Mouse (Mus musculus) midbrain, embryonic 11.5 days (tissue): ENCODE data around the gene Foxp4. TPM values are rescaled to one million over a fixed set of nuclear protein-coding genes. Genes with fewer than 3 reads are reported as not detected.

ENCODE experiments used
- ATAC-seq: fragments of 200-750 bp; cut with Nextera tagmentation; 2 replicates; pipeline ENCODE4 v1.8.0; 2017; ENCODE audit warnings: moderate TSS enrichment, moderate library complexity; ENCODE audit not compliant: low FRiP score
- DNase-seq: peaks from one replicate; pipeline ENCODE4 v3.0.0; 2015; ENCODE audit warnings: low spot score; ENCODE audit errors: missing footprints
- H3K27ac ChIP-seq: fragments of 300-500 bp; sonication (generic); 2 replicates; pipeline ENCODE4 v1.5.1; 2014; ENCODE audit warnings: low read depth, low read length
- H3K27me3 ChIP-seq: fragments of 300-500 bp; sonication (generic); 2 replicates; pipeline ENCODE4 v1.6.1; 2014; ENCODE audit warnings: mild to moderate bottlenecking, low read length, moderate library complexity, mixed read lengths; ENCODE audit not compliant: control insufficient read depth, insufficient read depth
- H3K36me3 ChIP-seq: fragments of 300-500 bp; sonication (generic); 2 replicates; pipeline ENCODE4 v1.6.1; 2014; ENCODE audit warnings: mild to moderate bottlenecking, low read length, moderate library complexity, mixed read lengths; ENCODE audit not compliant: control insufficient read depth, insufficient read depth
- H3K4me1 ChIP-seq: fragments of 300-500 bp; sonication (generic); 2 replicates; pipeline ENCODE4 v1.6.1; 2014; ENCODE audit warnings: low read length; ENCODE audit not compliant: control insufficient read depth, insufficient read depth
- H3K4me2 ChIP-seq: fragments of 300-500 bp; sonication (generic); 2 replicates; pipeline ENCODE4 v1.6.1; 2014; ENCODE audit warnings: mild to moderate bottlenecking, moderate library complexity
- H3K4me3 ChIP-seq: fragments of 300-500 bp; sonication (generic); 2 replicates; pipeline ENCODE4 v1.5.1; 2014; ENCODE audit warnings: low read depth, low read length
- H3K9ac ChIP-seq: fragments of 300-500 bp; sonication (generic); 2 replicates; pipeline ENCODE4 v1.6.1; 2014; ENCODE audit warnings: low read length
- H3K9me3 ChIP-seq: fragments of 300-500 bp; sonication (generic); 2 replicates; pipeline ENCODE4 v1.6.1; 2016; ENCODE audit warnings: low read length; ENCODE audit not compliant: control insufficient read depth
- WGBS: fragments of 180-500 bp; shearing (Covaris S2); extraction: QIAGEN DNeasy Blood & Tissue Kit; methylation state at CpG from one replicate; pipeline ENCODE4 v1.1.7; 2014; 5-methylcytosine and 5-hydroxymethylcytosine counted together
- polyA plus RNA-seq: library from polyadenylated mRNA; unstranded; fragments of >200 nt; fragmentation: Nextera tagmentation; extraction: Ambion mirVana; gene quantifications from 2 replicates; pipeline ENCODE4 v1.2.1, GENCODE M21; 2014

The Foxp4 gene
- polyA plus RNA-seq, 1 experiment from 2014 or later, result 27.5 TPM

DNA sequence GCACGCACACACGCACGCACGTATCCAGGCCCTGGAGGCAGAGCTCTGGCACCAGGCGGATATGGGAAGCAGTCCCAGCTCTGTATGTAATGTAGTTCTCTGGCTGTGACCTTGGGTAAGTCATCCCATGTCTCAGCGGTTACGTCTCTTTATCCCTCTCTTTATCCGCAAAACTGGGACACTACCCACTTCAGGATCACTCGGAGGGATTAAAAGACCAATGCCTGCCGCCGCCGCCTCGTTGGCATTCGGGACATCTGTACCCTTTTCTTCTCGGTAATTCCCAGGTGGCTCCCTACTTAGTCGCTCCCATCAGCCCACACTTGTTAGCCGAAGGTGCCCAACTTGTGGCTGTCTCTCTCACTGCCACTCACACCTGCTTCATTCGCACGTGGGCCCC is 35.2 kb downstream of the Foxp4 start:
- H3K27me3 ChIP-seq, result no peaks in the 10 kb centered on the region
- H3K36me3 ChIP-seq, result peaks cover 3% of the 10 kb centered on the region
- H3K27ac ChIP-seq, result peak overlapping the region; percentile 53
- peak; percentile 89 for DNase-seq
- peaks cover 51% of the 10 kb centered on the region for H3K4me1 ChIP-seq
- no peak for ATAC-seq
- H3K9ac ChIP-seq, result no peak overlapping the region
- no peak overlapping the region for H3K4me3 ChIP-seq
- H3K9me3 ChIP-seq, result no peaks in the 10 kb centered on the region
- WGBS, result 21% methylated on average over 19 of the region's 19 CpGs
- no peak overlapping the region for H3K4me2 ChIP-seq

DNA sequence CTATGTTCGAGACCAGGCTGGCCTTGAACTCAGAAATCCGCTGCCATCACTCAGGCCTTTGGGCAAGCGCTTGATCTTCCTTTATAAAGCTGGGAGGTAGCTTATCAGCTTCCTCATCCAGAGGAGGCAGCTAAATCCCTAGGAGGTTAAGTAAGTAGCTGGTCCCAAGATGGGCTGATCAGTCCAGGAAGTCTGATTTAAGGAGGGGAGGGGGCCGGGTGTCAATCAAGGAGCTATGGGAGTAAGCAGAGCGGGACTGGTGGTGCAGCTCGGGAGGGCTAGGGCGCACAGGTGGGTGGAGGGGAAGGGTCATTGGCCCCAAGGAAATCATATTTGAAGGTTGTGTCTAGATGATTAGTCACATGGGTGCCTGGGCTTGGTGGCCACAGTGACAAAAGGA is 35.8 kb downstream of the Foxp4 start:
- no peaks in the 10 kb centered on the region for H3K36me3 ChIP-seq
- no peak overlapping the region for H3K4me2 ChIP-seq
- H3K4me1 ChIP-seq, result peaks cover 51% of the 10 kb centered on the region
- ATAC-seq (no peak), DNase-seq (no peak)
- WGBS, result 62% methylated on average over 7 of the region's 7 CpGs
- H3K4me3 ChIP-seq, result no peak overlapping the region
- H3K9me3 ChIP-seq, result no peaks in the 10 kb centered on the region
- H3K27me3 ChIP-seq, result no peaks in the 10 kb centered on the region
- H3K9ac ChIP-seq, result no peak overlapping the region
- H3K27ac ChIP-seq, result no peak overlapping the region

DNA sequence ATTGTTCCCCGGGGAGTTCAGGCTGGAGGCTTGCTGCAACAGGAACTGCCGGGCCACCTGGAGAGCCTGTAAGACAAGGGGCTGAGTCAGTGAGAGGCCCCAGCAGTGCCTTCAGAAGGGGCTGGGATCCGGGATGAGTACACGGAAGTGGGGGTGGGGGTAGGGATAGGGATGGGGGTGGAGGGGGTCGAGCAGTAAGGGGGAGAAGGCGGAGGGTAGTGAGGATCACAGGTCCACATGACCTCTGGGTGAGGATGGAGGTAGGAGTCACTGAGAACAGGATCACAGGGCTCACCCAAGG is 36.3 kb downstream of the Foxp4 start:
- no peaks in the 10 kb centered on the region for H3K27me3 ChIP-seq
- ATAC-seq, result no peak; the same call in 1 of the 2 replicates
- peaks cover 51% of the 10 kb centered on the region for H3K4me1 ChIP-seq
- H3K9me3 ChIP-seq, result no peaks in the 10 kb centered on the region
- H3K4me2 ChIP-seq, result peak overlapping the region; percentile 24; the same call in 1 of the 2 replicates
- no peaks in the 10 kb centered on the region for H3K36me3 ChIP-seq
- DNase-seq, result no peak
- H3K4me3 ChIP-seq, result no peak overlapping the region
- H3K27ac ChIP-seq, result peak overlapping the region; percentile 80
- peak overlapping the region; percentile 24; the same call in 1 of the 2 replicates for H3K9ac ChIP-seq
- WGBS, result 10% methylated on average over 6 of the region's 6 CpGs

DNA sequence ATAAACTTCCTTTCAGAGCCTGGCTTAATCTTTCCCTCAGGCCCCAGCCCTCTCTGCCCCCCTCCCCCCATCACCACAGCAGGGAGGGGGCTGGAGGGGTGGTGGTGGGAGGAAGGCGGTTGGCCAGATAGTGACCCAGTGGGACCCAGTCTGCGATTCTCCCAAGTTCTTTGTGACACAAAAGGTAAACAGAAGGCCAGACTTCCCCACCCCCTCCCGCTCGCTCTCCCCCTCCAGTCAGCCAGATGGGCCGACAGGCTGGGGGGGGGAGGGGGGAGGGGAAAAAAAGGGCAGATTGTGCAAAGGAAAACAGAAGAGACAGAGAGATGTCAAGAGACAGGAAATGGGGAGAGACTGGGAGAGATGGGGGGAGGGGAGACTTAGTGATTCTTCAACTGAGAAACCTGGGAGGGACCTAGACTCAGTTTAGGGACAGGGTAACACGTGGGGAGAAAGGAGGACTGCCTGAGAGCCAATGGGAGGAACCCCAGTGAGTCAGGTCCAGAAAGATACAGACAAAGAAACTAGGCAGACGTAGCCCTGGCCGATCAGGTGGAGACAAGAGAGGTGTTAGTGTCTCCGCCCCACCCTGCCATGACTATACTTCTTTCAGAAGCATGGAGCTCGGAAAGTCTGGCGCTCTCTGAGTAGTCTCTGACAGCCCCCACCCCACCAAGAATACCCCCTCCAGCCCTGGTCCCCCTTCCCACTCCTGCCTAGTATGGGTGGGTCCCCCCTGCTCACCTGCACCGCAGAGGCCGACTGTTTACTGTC is 36.9 kb downstream of the Foxp4 start:
- WGBS, result 9% methylated on average over 13 of the region's 13 CpGs
- H3K27ac ChIP-seq, result peak overlapping the region; percentile 80
- no peaks in the 10 kb centered on the region for H3K36me3 ChIP-seq
- DNase-seq (peak; percentile 95), ATAC-seq (peak; percentile 79)
- H3K4me2 ChIP-seq, result peak overlapping the region; percentile 24; the same call in 1 of the 2 replicates
- peaks cover 55% of the 10 kb centered on the region for H3K4me1 ChIP-seq
- no peaks in the 10 kb centered on the region for H3K9me3 ChIP-seq
- H3K9ac ChIP-seq, result peak overlapping the region; percentile 24; the same call in 1 of the 2 replicates
- no peaks in the 10 kb centered on the region for H3K27me3 ChIP-seq
- no peak overlapping the region for H3K4me3 ChIP-seq

DNA sequence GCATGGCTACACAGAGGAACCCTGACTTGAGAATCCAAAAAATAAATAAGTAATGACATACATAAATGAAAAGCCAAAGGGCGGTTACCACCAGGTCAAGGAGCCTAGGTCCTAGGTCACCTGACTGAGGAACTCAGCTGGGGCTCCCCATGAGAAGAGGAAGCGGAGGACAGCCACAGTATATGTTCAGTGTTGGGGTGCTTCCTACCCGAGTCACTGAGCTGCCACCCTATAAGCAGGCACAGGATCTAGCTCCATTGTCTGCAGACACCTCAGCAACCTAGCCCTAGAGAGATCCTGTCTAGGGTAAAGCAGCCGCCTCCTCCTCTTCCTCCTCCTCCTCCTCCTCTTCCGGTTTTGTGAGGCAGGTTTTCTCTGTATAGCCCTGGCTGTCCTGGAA is 41.3 kb downstream of the Foxp4 start:
- H3K27ac ChIP-seq, result no peak overlapping the region
- 88% methylated on average over 5 of the region's 5 CpGs for WGBS
- peaks cover 3% of the 10 kb centered on the region for H3K36me3 ChIP-seq
- DNase-seq, result no peak
- no peak for ATAC-seq
- no peaks in the 10 kb centered on the region for H3K9me3 ChIP-seq
- H3K4me2 ChIP-seq, result no peak overlapping the region
- no peaks in the 10 kb centered on the region for H3K27me3 ChIP-seq
- no peak overlapping the region for H3K9ac ChIP-seq
- H3K4me3 ChIP-seq, result no peak overlapping the region
- peaks cover 69% of the 10 kb centered on the region for H3K4me1 ChIP-seq

- DNase-seq (no peak), ATAC-seq (no peak)
- Histone ChIP-seq H3K9me3 (no peaks in the 10 kb centered on the region), H3K9ac (no peak overlapping the region), H3K4me3 (no peak overlapping the region), H3K4me1 (peaks cover 69% of the 10 kb centered on the region), H3K36me3 (peaks cover 3% of the 10 kb centered on the region), H3K27me3 (no peaks in the 10 kb centered on the region), H3K4me2 (no peak overlapping the region), H3K27ac (no peak overlapping the region)
- WGBS, result 55% methylated on average over 13 of the region's 13 CpGs
These were observed 43.1 kb downstream of the Foxp4 start for GRCm38 (mm10) chr17:47881330-47881729.

- H3K4me1 ChIP-seq, result peaks cover 68% of the 10 kb centered on the region
- H3K9ac ChIP-seq, result peak overlapping the region; percentile 46
- H3K27ac ChIP-seq, result no peak overlapping the region; the same call in 1 of the 2 replicates
- no peaks in the 10 kb centered on the region for H3K27me3 ChIP-seq
- ATAC-seq (0 out of 2 replicates have a peak, but pooled peaks have one; percentile 4), DNase-seq (peak; percentile 89)
- H3K36me3 ChIP-seq, result peaks cover 10% of the 10 kb centered on the region
- no peak overlapping the region for H3K4me3 ChIP-seq
- 25% methylated on average over 3 of the region's 3 CpGs for WGBS
- H3K9me3 ChIP-seq, result no peaks in the 10 kb centered on the region
- H3K4me2 ChIP-seq, result peak overlapping the region; percentile 24
These were observed 45.2 kb downstream of the Foxp4 start for GRCm38 (mm10) chr17:47879207-47879606.

DNA sequence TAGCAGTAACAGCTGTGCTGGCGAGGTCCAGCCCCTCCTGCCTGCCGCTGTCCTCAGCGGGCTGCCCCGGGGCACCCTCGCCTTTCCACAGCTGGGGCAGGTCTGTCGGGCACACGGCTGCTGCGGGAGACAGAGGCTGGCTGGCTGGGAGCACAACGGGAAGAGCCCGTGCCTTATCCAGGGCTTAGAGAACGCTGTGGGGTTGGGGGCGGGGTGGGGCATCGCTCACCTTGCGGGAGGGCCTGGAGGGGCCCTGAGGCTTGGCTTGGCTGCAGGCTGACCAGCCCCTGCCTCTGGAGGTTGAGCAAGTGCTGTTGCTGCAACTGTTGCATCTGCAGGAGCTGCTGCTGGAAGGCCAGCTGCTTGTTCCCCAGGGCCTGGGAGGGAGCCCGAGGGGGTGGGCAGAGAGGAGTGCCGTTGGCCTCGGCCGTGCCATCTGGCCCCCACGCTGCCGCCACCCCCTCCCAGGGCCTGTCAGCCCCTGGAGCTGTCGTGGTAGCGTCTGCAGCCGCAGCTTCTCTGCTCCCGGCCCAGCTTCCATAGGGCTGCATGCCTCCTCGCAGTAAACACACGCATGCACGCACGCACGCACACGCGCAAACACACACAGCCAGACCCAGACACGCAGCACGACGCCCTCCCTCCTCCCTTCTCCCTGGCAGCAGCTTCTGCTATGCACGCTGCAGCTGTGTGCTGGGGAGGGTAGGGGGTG is 45.9 kb downstream of the Foxp4 start:
- Histone ChIP-seq H3K27me3 (no peaks in the 10 kb centered on the region), H3K36me3 (peaks cover 10% of the 10 kb centered on the region), H3K4me3 (no peak overlapping the region), H3K9ac (peak overlapping the region; percentile 46), H3K4me1 (peaks cover 72% of the 10 kb centered on the region), H3K27ac (peak overlapping the region; percentile 80), H3K9me3 (no peaks in the 10 kb centered on the region), H3K4me2 (peak overlapping the region; percentile 24)
- 10% methylated on average over 34 of the region's 35 CpGs for WGBS
- DNase-seq, result peak; percentile 92
- ATAC-seq, result peak; percentile 27

DNA sequence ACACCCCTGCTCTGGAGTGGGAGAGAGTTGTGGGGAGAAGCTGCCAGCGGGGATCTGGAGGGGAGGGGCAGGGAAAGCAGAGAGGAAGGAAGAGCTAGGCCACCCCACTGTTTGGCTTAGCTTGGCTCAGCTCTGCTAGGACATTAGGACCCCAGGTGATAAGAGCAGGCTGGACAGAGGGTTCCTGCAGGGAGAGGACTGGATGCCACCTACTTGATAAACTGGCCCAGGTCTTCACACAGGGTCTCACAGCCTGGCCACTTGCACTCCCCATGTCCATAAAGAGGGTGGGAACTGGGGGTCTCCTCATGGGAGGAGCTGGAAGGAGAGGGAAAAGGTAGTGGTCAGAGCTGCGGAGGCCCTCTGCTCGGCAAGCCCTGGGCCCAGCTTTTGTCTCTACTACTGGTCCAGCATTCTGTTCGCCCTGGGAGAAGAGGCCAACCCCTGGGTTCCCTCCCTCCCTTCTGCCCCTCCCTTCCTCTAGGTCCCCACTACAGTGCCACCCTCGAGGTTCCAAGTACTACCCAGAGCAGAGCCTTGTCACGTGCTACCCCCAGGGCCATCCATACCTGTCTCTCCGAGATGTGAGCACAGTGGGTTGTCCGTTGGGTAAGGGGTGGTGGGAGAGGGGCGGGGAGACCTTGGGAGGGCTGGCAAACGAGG is 46.6 kb downstream of the Foxp4 start:
- DNase-seq (peak; percentile 93), ATAC-seq (peak; percentile 17)
- Histone ChIP-seq H3K4me1 (peaks cover 73% of the 10 kb centered on the region), H3K9me3 (no peaks in the 10 kb centered on the region), H3K9ac (peak overlapping the region; percentile 52), H3K27ac (peak overlapping the region; percentile 80), H3K4me3 (no peak overlapping the region), H3K27me3 (no peaks in the 10 kb centered on the region), H3K36me3 (peaks cover 10% of the 10 kb centered on the region), H3K4me2 (peak overlapping the region; percentile 8; the same call in 1 of the 2 replicates)
- whole genome bisulfite sequencing, result 8% methylated on average over 9 of the region's 10 CpGs
